Mouse (Mus musculus) layer of hippocampus, postnatal 36 days (tissue): ENCODE measurements around the gene Rras2. TPM values are rescaled to one million over a fixed set of nuclear protein-coding genes. Genes with fewer than 3 reads are reported as not detected.

Experiments
- DNase-seq, 2 experiments: peaks; one replicate each; pipeline ENCODE4 v3.0.0; 2022
- total RNA-seq, 2 experiments: library from RNA; stranded (reverse); gene quantifications; 2 replicates each; pipeline ENCODE4 v1.2.3; 2021

Rras2 gene
- total RNA-seq, 2 experiments from 2014 or later, result 30.6 to 33.9 TPM

DNA sequence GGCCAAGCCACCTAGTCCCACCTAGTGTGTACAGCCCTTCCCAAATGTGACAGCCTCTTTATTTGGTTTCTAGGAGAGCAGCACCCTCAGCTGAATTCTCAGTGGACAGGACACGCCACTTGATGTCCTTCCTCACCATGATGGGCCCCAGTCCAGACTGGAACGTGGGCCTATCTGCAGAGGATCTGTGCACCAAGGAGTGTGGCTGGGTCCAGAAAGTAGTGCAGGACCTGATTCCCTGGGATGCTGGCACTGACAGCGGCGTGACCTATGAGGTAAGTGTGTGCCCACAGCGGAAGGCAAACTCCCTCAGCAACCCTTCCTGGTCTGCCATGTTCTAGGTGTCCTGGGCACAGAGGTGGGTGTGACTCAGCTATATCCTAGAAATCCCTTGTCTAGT lies 88.8 kb downstream of the Rras2 start:
- DNase-seq, result no peak

DNA sequence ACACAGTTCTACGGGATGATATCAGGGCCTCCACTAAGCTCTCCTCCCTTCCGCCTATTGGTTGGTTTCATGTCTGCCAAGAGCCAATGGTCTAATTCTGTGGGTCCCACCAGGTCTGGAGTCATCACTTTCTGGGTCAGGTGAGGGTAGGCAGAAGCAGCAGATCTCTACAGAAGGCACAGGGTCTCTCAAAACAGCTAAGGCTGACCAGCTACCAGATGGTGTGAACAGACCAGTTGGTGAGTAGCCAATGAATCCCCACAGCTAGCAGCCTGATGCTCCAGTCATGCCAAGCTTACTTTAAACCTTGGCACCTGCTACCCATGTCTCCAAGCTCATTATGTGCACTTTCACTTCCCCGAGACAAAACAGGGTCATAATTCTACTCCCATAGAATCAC lies 90.2 kb downstream of the Rras2 start:
- DNase-seq, result no peak

DNA sequence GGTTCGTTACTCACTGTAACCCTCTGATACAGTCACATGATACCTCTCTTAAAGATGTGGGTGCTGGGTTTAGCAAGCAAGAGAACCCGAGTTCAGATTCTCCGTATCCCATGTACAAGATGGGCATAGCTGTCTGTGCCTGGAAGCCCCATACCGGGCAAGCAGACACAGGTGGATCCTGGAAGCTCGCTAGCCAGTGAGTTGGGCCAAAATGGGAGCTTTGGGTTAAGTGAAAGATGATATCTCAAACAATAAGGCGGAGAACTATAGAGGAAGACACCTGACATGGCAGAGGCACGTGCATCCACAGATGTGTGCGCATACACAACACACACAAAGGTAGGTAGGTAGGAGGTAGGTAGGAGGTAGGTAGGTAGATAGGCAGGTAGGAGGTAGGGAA lies 90.7 kb downstream of the Rras2 start:
- DNase-seq, result no peak

DNA sequence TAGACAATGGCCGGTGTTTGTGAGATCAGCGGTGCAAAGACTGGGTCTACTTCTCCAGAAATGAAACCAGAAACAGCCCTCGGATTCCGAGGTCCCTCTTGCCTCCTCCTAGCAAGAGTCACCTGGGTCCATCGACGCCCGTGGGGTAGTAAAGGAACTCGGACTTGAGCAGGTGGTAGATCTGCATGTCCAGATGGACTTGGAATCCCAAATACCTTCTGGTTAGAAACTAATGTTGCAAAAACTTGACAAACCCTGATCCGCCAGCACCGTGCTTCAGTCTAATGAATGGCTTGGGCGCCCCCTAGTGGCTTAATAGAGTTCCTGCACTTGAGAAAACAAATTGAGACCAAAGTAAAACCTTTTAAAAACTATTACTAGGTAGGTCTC lies 96.9 kb downstream of the Rras2 start:
- DNase-seq, result peak; percentile 79 to 81

GRCm38 (mm10) chr7:114020057-114020703 lies 97.4 kb downstream of the Rras2 start:
- peak in 1 of 2 experiments; percentile 37 for DNase-seq

DNA sequence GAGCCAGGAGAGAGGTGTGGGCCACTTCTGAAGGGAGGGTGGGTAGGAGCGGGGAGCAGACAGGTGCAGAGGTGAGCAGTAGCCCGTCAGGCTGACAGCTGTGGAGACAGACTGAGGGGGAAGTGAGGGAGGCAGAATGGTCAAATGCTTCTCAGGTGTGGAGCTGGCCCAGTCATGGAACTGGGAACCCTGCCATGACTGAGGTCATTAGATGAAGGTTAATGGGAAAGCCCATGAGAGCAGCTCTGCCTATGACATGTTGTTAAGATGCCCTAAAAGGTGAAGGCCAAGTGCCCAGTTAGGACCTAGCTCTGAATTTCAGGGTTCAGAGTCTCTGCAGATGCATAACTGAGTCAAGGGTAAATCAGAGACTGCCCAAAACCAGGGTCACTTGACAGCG lies 98.7 kb downstream of the Rras2 start:
- no peak for DNase-seq

GRCm38 (mm10) chr7:114016001-114016949 lies 101.3 kb downstream of the Rras2 start:
- DNase-seq, result no peak

DNA sequence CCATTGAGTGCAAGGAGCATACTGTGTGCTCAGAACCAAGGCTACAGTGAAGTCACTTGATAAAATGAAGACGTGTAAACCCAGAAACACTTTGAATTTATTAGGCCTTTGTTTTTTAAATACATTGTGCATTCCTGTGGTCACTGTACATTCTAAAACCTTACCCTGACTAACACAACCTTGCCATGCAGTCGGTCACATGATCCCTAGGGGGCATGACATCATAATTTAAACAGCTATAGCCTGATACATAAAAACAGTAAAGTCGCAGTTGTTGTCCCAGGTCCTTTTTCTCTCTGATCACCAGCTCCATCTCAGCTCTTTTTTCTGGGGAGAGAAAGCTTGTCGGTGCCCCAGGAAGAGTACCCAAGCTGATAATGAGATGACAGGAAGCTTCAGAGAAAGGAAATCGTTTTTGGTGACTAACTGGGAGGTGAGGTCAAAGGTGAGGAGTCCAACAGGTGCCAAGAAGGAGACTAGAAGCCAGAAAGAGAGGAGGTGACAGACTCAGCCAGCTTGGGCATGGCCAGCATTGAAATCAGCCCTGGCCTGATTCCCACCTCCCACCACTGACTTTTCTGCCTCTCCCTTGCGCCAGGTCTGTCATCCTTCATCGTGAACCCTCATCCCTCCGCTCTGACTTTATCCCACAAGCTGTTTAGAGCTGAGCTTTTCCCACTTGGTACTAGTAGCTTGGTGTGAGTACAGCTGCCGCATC lies 105.7 kb downstream of the Rras2 start:
- DNase-seq, result no peak

- DNase-seq, result no peak
These were observed 110.0 kb downstream of the Rras2 start for GRCm38 (mm10) chr7:114007565-114007964.

DNA sequence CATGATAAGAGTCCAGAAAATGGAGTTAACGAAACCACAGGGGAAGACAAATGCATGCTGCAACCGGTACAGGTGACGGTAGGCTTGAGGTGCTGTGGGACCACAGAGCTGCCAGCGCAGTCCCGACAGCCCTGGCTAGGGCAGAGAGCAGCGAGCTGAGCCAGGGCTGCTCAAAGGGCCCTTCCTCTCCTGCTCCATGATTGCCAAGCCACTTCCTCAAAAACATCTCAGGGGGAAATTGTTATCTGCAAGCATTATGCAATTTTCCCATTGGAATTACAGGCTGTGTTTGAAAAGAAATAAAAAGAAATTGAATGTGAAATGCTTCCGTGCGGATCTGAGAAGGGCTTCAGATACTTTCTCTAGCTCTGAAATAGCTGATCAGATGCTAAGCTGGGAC lies 111.1 kb downstream of the Rras2 start:
- no peak for DNase-seq

DNA sequence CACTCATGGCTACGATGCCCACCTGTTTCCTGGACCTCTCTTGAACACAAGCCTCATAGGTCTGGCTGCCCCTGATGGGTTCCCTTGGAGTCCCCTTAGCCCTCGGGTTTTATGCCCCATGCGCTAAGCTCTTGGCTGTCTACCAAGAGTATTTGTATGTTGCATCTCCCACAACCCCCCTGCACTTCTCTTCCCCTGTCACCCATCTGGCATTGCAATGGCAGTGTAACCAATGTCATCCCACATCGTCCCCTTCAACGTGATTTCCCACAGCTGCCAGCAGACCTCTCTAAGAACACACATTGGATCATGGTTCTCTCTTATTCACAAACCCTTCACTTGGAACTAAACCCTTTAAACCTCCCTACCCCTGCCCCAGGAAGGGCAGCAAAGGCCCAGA lies 112.1 kb downstream of the Rras2 start:
- no peak for DNase-seq

- no peak for DNase-seq
These were observed 113.4 kb downstream of the Rras2 start for GRCm38 (mm10) chr7:114004171-114004570.

DNA sequence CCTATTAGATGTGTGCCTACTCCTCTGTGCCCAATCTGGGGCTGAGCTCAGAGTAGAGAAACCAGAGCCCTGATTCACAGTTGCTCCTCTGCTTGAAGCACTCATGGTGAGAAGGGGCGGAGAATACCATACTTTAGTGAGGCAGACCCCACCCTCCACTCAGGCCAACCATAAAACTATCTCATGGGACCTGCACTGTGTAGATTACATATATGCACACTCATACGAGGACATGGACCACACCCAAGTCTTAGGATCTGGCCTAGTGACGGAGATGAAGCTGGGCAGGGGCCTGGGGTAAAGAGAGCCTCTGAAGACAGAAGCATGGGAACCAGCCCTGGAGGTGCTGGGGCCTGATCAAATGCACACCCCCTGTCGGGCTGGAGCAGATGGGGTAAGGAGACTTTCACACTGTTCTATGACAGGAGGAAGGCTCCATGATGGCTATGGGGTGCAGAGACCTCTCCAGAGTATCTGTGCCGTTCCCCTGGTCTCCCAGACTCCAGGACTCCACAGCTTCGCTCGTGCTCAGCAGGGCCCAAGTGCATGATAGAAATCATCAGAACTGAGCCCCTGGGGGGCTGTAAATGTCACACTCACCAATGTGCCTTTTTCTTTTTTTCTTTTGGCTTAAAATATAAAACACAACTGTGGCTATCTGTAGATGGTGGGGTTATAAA lies 119.8 kb downstream of the Rras2 start:
- DNase-seq, result no peak

Other genes with a start within 250 kb of the Rras2 start
- 10 to 100 TPM; 64.0 to 67.3 TPM for gene Copb1, start 136.9 kb upstream of the Rras2 start, total RNA-seq
- gene Psma1, start 158.3 kb upstream of the Rras2 start, total RNA-seq, result 100 to 1,000 TPM; 117 to 124 TPM